Mouse (Mus musculus) kidney, adult 2 months (tissue): ENCODE data around the gene U2af2.

Experiments
- CTCF ChIP-seq: fragments of 200-500 bp; conservative IDR thresholded peaks from 2 replicates; pipeline ENCODE4 v1.5.1; 2011; ENCODE audit warnings: low read depth, mild to moderate bottlenecking, control low read depth, low read length, moderate library complexity, mixed read lengths; ENCODE audit not compliant: insufficient read depth, insufficient read length
- POLR2A ChIP-seq: fragments of 200-500 bp; IDR thresholded peaks from one replicate; pipeline ENCODE4 v1.6.1; 2011; ENCODE audit warnings: low read depth, low read length, control low read depth

GRCm38 (mm10) chr7:5101066-5101663, 39.2 kb downstream of the U2af2 start:
- TF ChIP-seq CTCF: no peak
- no peak for TF ChIP-seq POLR2A
